Mouse (Mus musculus) hindbrain, postnatal 0 days (tissue): ENCODE data around the gene Spats2l. TPM values are rescaled to one million over a fixed set of nuclear protein-coding genes. Genes with fewer than 3 reads are reported as not detected.
A peak's percentile ranks its signal among the peaks of the same experiment; 100 is the strongest.

Experiments used
- ATAC-seq: fragments of 200-750 bp; cut with Nextera tagmentation; 2 replicates; pipeline ENCODE4 v1.8.0; 2017; ENCODE audit warnings: mild to moderate bottlenecking, moderate TSS enrichment, moderate library complexity
- DNase-seq: peaks from one replicate; pipeline ENCODE4 v3.0.0-alpha.2; 2015; ENCODE audit warnings: low spot score
- H3K27ac ChIP-seq: fragments of 300-500 bp; sonication (generic); 2 replicates; pipeline ENCODE4 v1.5.1; 2014; ENCODE audit warnings: mild to moderate bottlenecking
- H3K27me3 ChIP-seq: fragments of 300-500 bp; sonication (generic); 2 replicates; pipeline ENCODE4 v1.6.1; 2014; ENCODE audit warnings: low read length, mixed read lengths; ENCODE audit not compliant: insufficient read depth
- H3K36me3 ChIP-seq: fragments of 300-500 bp; sonication (generic); 2 replicates; pipeline ENCODE4 v1.6.1; 2014; ENCODE audit warnings: low read length, mixed read lengths; ENCODE audit not compliant: insufficient read depth
- H3K4me1 ChIP-seq: fragments of 300-500 bp; sonication (generic); 2 replicates; pipeline ENCODE4 v1.6.1; 2014; ENCODE audit warnings: antibody characterized with exemption, low read length, mixed read lengths; ENCODE audit not compliant: insufficient read depth
- H3K4me2 ChIP-seq: fragments of 300-500 bp; sonication (generic); 2 replicates; pipeline ENCODE4 v1.6.1; 2014; ENCODE audit warnings: low read depth, mild to moderate bottlenecking, low read length, moderate library complexity, mixed read lengths
- H3K4me3 ChIP-seq: fragments of 300-500 bp; sonication (generic); 2 replicates; pipeline ENCODE4 v1.5.1; 2014; ENCODE audit warnings: low read length
- H3K9ac ChIP-seq: fragments of 300-500 bp; sonication (generic); replicated peaks from 2 replicates; pipeline ENCODE4 v1.6.1; 2014; ENCODE audit warnings: mild to moderate bottlenecking, low read length, moderate library complexity, mixed read lengths
- H3K9me3 ChIP-seq: fragments of 300-500 bp; sonication (generic); 2 replicates; pipeline ENCODE4 v1.6.1; 2016; ENCODE audit warnings: low read length, mixed read lengths
- CTCF ChIP-seq: IDR thresholded peaks from 2 replicates; pipeline ENCODE4 v1.5.1; 2016; ENCODE audit warnings: antibody characterized with exemption, control low read depth, low read depth
- whole genome bisulfite sequencing: fragments of 180-500 bp; shearing (Covaris S2); extraction: QIAGEN DNeasy Blood & Tissue Kit; methylation state at CpG from one replicate; pipeline ENCODE4 v1.1.7; 2014; 5-methylcytosine and 5-hydroxymethylcytosine counted together
- polyA plus RNA-seq: library from polyadenylated mRNA; unstranded; fragments of >200 nt; fragmentation: Nextera tagmentation; extraction: Ambion mirVana; gene quantifications from 2 replicates; pipeline ENCODE4 v1.2.1, GENCODE M21; 2015
- total RNA-seq: library from RNA; depleted of rRNA; stranded (reverse); fragments of >200 nt; gene quantifications from 2 replicates; pipeline ENCODE4 v1.2.3, GENCODE M21; 2014

The Spats2l gene
- total and polyA plus RNA-seq, 2 experiments from 2014 or later: 28.3 to 69.2 TPM

GRCm38 (mm10) chr1:57795838-57796237 is 21.9 kb downstream of the Spats2l start:
- H3K4me1 ChIP-seq: no peaks in the 10 kb centered on the region
- no peak for DNase-seq
- no peak for TF ChIP-seq CTCF
- H3K9me3 ChIP-seq: no peaks in the 10 kb centered on the region
- H3K4me2 ChIP-seq: no peak overlapping the region
- ATAC-seq: no peak
- no peaks in the 10 kb centered on the region for H3K27me3 ChIP-seq
- H3K36me3 ChIP-seq: no peaks in the 10 kb centered on the region
- WGBS: 82% methylated on average over 1 of the region's 1 CpGs
- no peak overlapping the region for H3K4me3 ChIP-seq
- no peak overlapping the region for H3K27ac ChIP-seq
- no peak overlapping the region for H3K9ac ChIP-seq

- H3K4me3 ChIP-seq: no peak overlapping the region
- H3K27ac ChIP-seq: no peak overlapping the region
- WGBS: 94% methylated on average over 2 of the region's 2 CpGs
- no peaks in the 10 kb centered on the region for H3K9me3 ChIP-seq
- DNase-seq (no peak), ATAC-seq (no peak)
- no peaks in the 10 kb centered on the region for H3K36me3 ChIP-seq
- H3K4me2 ChIP-seq: no peak overlapping the region
- H3K9ac ChIP-seq: no peak overlapping the region
- TF ChIP-seq CTCF: no peak
- no peaks in the 10 kb centered on the region for H3K27me3 ChIP-seq
- H3K4me1 ChIP-seq: 0 out of 2 replicates have a peak, but pooled peaks cover 3% of the 10 kb centered on the region
Measured at GRCm38 (mm10) chr1:57799398-57799797, 25.4 kb downstream of the Spats2l start.

GRCm38 (mm10) chr1:57800846-57801245 is 26.9 kb downstream of the Spats2l start:
- no peaks in the 10 kb centered on the region for H3K36me3 ChIP-seq
- DNase-seq: no peak
- H3K9ac ChIP-seq: no peak overlapping the region
- H3K9me3 ChIP-seq: no peaks in the 10 kb centered on the region
- H3K27me3 ChIP-seq: no peaks in the 10 kb centered on the region
- H3K4me3 ChIP-seq: no peak overlapping the region
- 57% methylated on average over 6 of the region's 6 CpGs for WGBS
- ATAC-seq: no peak
- TF ChIP-seq CTCF: no peak
- H3K27ac ChIP-seq: 0 out of 2 replicates have a peak overlapping the region, but pooled peaks have one; percentile 15
- H3K4me1 ChIP-seq: 0 out of 2 replicates have a peak, but pooled peaks cover 3% of the 10 kb centered on the region
- no peak overlapping the region for H3K4me2 ChIP-seq

GRCm38 (mm10) chr1:57806126-57806525 is 32.2 kb downstream of the Spats2l start:
- no peaks in the 10 kb centered on the region for H3K27me3 ChIP-seq
- H3K4me1 ChIP-seq: 0 out of 2 replicates have a peak, but pooled peaks cover 3% of the 10 kb centered on the region
- no peak overlapping the region for H3K9ac ChIP-seq
- no peaks in the 10 kb centered on the region for H3K36me3 ChIP-seq
- DNase-seq (no peak), ATAC-seq (no peak)
- H3K4me2 ChIP-seq: no peak overlapping the region
- 79% methylated on average over 3 of the region's 3 CpGs for WGBS
- no peak overlapping the region for H3K4me3 ChIP-seq
- no peak overlapping the region for H3K27ac ChIP-seq
- TF ChIP-seq CTCF: no peak
- H3K9me3 ChIP-seq: no peaks in the 10 kb centered on the region

GRCm38 (mm10) chr1:57807882-57808281 is 33.9 kb downstream of the Spats2l start:
- H3K27me3 ChIP-seq: no peaks in the 10 kb centered on the region
- ATAC-seq (no peak), DNase-seq (no peak)
- no peaks in the 10 kb centered on the region for H3K36me3 ChIP-seq
- TF ChIP-seq CTCF: no peak
- no peak overlapping the region for H3K9ac ChIP-seq
- H3K4me1 ChIP-seq: no peaks in the 10 kb centered on the region
- whole genome bisulfite sequencing: 44% methylated on average over 7 of the region's 7 CpGs
- no peak overlapping the region for H3K4me2 ChIP-seq
- no peaks in the 10 kb centered on the region for H3K9me3 ChIP-seq
- no peak overlapping the region for H3K4me3 ChIP-seq
- H3K27ac ChIP-seq: no peak overlapping the region

GRCm38 (mm10) chr1:57810221-57810620 is 36.3 kb downstream of the Spats2l start:
- H3K4me2 ChIP-seq: no peak overlapping the region
- no peaks in the 10 kb centered on the region for H3K9me3 ChIP-seq
- H3K36me3 ChIP-seq: no peaks in the 10 kb centered on the region
- no peak for DNase-seq
- 78% methylated on average over 4 of the region's 4 CpGs for WGBS
- no peak for TF ChIP-seq CTCF
- no peak overlapping the region for H3K9ac ChIP-seq
- no peak for ATAC-seq
- H3K4me3 ChIP-seq: no peak overlapping the region
- H3K27ac ChIP-seq: no peak overlapping the region
- H3K27me3 ChIP-seq: no peaks in the 10 kb centered on the region
- H3K4me1 ChIP-seq: no peaks in the 10 kb centered on the region

GRCm38 (mm10) chr1:57817103-57817502 is 43.1 kb downstream of the Spats2l start:
- ATAC-seq (no peak), DNase-seq (no peak)
- no peak for TF ChIP-seq CTCF
- H3K4me1 ChIP-seq: no peaks in the 10 kb centered on the region; the same call in 1 of the 2 replicates
- no peaks in the 10 kb centered on the region for H3K36me3 ChIP-seq
- no peak overlapping the region for H3K4me2 ChIP-seq
- no peak overlapping the region for H3K9ac ChIP-seq
- no peaks in the 10 kb centered on the region for H3K27me3 ChIP-seq
- no peaks in the 10 kb centered on the region for H3K9me3 ChIP-seq
- 42% methylated on average over 2 of the region's 2 CpGs for WGBS
- H3K4me3 ChIP-seq: no peak overlapping the region
- H3K27ac ChIP-seq: no peak overlapping the region
